9 mouse cellular contexts compared by ENCODE assay signal in the genomic region with DNA sequence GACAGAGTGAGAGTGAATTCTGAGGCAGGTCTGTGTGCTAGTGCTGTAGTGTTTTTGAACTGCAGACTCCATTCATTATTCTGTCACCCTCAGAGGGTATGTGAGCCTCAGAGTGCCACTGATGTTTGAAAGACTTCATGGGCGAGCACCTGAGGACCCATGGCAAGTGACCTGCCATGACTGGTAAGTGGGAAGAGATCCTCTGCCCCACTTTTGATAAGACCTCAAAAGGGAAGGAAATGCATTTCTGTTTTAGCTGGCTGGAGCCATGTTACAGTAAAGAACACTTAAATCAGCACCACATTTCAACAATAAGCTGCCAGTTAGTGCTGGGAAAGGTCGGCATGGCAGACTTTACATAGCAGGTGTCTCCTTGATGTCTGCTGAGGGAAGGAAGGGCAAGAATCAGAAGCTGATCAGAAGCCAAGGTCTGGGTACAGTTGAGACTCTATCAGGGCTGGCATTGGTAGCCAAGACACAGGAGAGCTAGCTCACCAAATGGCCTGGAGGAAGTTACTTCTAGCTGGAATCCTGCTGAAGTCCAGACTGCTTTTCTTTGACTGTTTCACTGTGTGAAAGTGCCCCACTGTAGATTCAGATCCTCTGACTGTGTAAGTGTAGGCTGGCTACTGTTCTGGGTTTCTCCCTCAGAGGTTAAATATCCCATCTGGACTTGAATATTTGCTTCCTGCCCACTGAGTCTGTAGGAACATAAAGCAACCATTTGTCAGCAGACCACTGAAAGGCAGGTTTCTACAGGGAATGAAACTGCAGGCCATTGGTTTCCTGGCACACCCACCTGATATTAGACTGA.
A peak's percentile ranks its signal among the peaks of the same experiment; 100 is the strongest.
DNase-seq lines count a peak whose midpoint lies in the region; ATAC-seq and TF ChIP-seq lines count a peak whose summit lies in the region.
"Had no signal": no experiment of that assay in that cellular context is flagged by ENCODE, and none has a peak within 500 bp of the region (broad histone marks: within the 10 kb centered on the region; RNA-seq: fewer than 3 reads in every experiment).

No protein-coding gene starts in this region.

- peaks cover 42% of the 10 kb centered on the region for H3K4me1 ChIP-seq in heart, adult 2 months (ENCODE audit: control insufficient read depth, insufficient read depth, low read length)
- peaks cover 23% of the 10 kb centered on the region for H3K4me1 ChIP-seq in neural tube, embryonic 15.5 days
- peaks cover 28% of the 10 kb centered on the region for H3K4me1 ChIP-seq in limb, embryonic 13.5 days

- no peak for DNase-seq in heart, adult 2 months
- no peak for DNase-seq in heart, adult 9 months (ENCODE audit: low spot score in 2 of 2)
- no peak for DNase-seq in neural tube, embryonic 10.5 days (ENCODE audit: extremely low spot score, low spot score)
- DNase-seq in right cerebral cortex, adult 2 months (ENCODE audit: low spot score in 2 of 2) = no peak
- DNase-seq in right cerebral cortex, postnatal 14 days = no peak
- no peak for DNase-seq in left cerebral cortex, adult 11 months (ENCODE audit: low spot score)

- no peak for TF ChIP-seq EP300 in heart, adult 2 months (IDR thresholded peaks at IDR 0.05; ENCODE audit: insufficient read depth, low read depth, low read length)

- H3K9me3 ChIP-seq in neural tube, embryonic 15.5 days (replicated peaks) = no peaks in the 10 kb centered on the region
- no peaks in the 10 kb centered on the region for H3K9me3 ChIP-seq in limb, embryonic 13.5 days
- H3K9me3 ChIP-seq: midbrain, embryonic 12.5 days had no signal

- no peak for TF ChIP-seq POLR2A in heart, adult 2 months (IDR thresholded peaks at IDR 0.05; ENCODE audit: insufficient read depth, low read depth, low read length)

- H3K79me2 ChIP-seq in heart, adult 2 months (replicated peaks; ENCODE audit: control insufficient read depth, insufficient read depth, low read length) = no peaks in the 10 kb centered on the region

- TF ChIP-seq CTCF in heart, adult 2 months (IDR thresholded peaks at IDR 0.05) = no peak

- H3K36me3 ChIP-seq in heart, adult 2 months (ENCODE audit: control insufficient read depth, insufficient read depth, low read length) = peaks cover 34% of the 10 kb centered on the region
- 0 out of 2 replicates have a peak, but pooled peaks cover 2% of the 10 kb centered on the region for H3K36me3 ChIP-seq in neural tube, embryonic 15.5 days
- H3K36me3 ChIP-seq in limb, embryonic 13.5 days = 0 out of 2 replicates have a peak, but pooled peaks cover 2% of the 10 kb centered on the region

- no peaks in the 10 kb centered on the region for H3K27me3 ChIP-seq in heart, adult 2 months (ENCODE audit: control insufficient read depth, insufficient read depth, low read length)
- H3K27me3 ChIP-seq in neural tube, embryonic 15.5 days (replicated peaks) = no peaks in the 10 kb centered on the region
- H3K27me3 ChIP-seq in limb, embryonic 13.5 days = no peaks in the 10 kb centered on the region
- H3K27me3 ChIP-seq: midbrain, embryonic 12.5 days had no signal

- WGBS in heart, adult 2 months = 39% methylated on average over 2 of the region's 2 CpGs
- WGBS in neural tube, embryonic 15.5 days = 80% methylated on average over 2 of the region's 2 CpGs
- WGBS in limb, embryonic 13.5 days = 56% methylated on average over 2 of the region's 2 CpGs

- intact Hi-C loops in heart, adult 2 months (cut with DNase I) = no loop called here

- no peak overlapping the region for H3K4me2 ChIP-seq in neural tube, embryonic 15.5 days
- no peak overlapping the region for H3K4me2 ChIP-seq in limb, embryonic 13.5 days (replicated peaks)
- H3K4me2 ChIP-seq: midbrain, embryonic 12.5 days had no signal

- ATAC-seq in neural tube, embryonic 15.5 days (ENCODE audit: low FRiP score) = no peak
- ATAC-seq in limb, embryonic 13.5 days (ENCODE audit: low FRiP score, low read depth) = no peak

- peak overlapping the region; percentile 16; the same call in 1 of the 2 replicates for H3K9ac ChIP-seq in heart, adult 2 months (ENCODE audit: low read depth, low read length)
- no peak overlapping the region for H3K9ac ChIP-seq in neural tube, embryonic 15.5 days (replicated peaks)
- no peak overlapping the region for H3K9ac ChIP-seq in limb, embryonic 13.5 days
- H3K9ac ChIP-seq: midbrain, embryonic 12.5 days had no signal

- H3K4me3 ChIP-seq in heart, adult 2 months = no peak overlapping the region
- no peak overlapping the region for H3K4me3 ChIP-seq in neural tube, embryonic 15.5 days (replicated peaks)
- H3K4me3 ChIP-seq in limb, embryonic 13.5 days = no peak overlapping the region
- H3K4me3 ChIP-seq: midbrain, embryonic 12.5 days had no signal

- H3K27ac ChIP-seq in heart, adult 2 months = peak overlapping the region; percentile 47
- H3K27ac ChIP-seq in neural tube, embryonic 15.5 days (replicated peaks) = peak overlapping the region; percentile 23; the same call in 1 of the 2 replicates
- H3K27ac ChIP-seq in limb, embryonic 13.5 days = peak overlapping the region; percentile 45; the same call in 1 of the 2 replicates
- H3K27ac ChIP-seq: midbrain, embryonic 12.5 days had no signal
